Mouse (Mus musculus): Measurements from ENCODE around the gene Ankrd55. TPM values are rescaled to one million over a fixed set of nuclear protein-coding genes. Genes with fewer than 3 reads are reported as not detected.

The Ankrd55 gene
- polyA plus RNA-seq, 1 experiment from 2014 or later = 11.0 TPM

- Histone ChIP-seq H3K4me3 (ENCODE audit: low read depth, low read length) (no peak overlapping the region), H3K9me3 (replicated peaks; ENCODE audit: control insufficient read depth, low read length, poor library complexity, severe bottlenecking) (no peaks in the 10 kb centered on the region), H3K36me3 (ENCODE audit: control insufficient read depth, insufficient read depth, low read length) (no peaks in the 10 kb centered on the region), H3K27ac (ENCODE audit: low read length) (no peak overlapping the region), H3K4me1 (ENCODE audit: control insufficient read depth, insufficient read depth, low read length) (no peaks in the 10 kb centered on the region), H3K9ac (ENCODE audit: low read depth, low read length) (no peak overlapping the region), H3K27me3 (ENCODE audit: control insufficient read depth, insufficient read depth, low read depth, low read length) (no peaks in the 10 kb centered on the region), H3K4me2 (ENCODE audit: low read length) (no peak overlapping the region)
- no peak for ATAC-seq
- WGBS = 83% methylated on average over 2 of the region's 2 CpGs
These were observed 98.3 kb downstream of the Ankrd55 start for GRCm38 (mm10) chr13:112386494-112387075.

- Histone ChIP-seq H3K4me1 (ENCODE audit: control insufficient read depth, insufficient read depth, low read length) (no peaks in the 10 kb centered on the region), H3K9me3 (replicated peaks; ENCODE audit: control insufficient read depth, low read length, poor library complexity, severe bottlenecking) (no peaks in the 10 kb centered on the region), H3K27ac (ENCODE audit: low read length) (no peak overlapping the region), H3K36me3 (ENCODE audit: control insufficient read depth, insufficient read depth, low read length) (no peaks in the 10 kb centered on the region), H3K4me3 (ENCODE audit: low read depth, low read length) (no peak overlapping the region), H3K4me2 (ENCODE audit: low read length) (no peak overlapping the region), H3K9ac (ENCODE audit: low read depth, low read length) (no peak overlapping the region), H3K27me3 (ENCODE audit: control insufficient read depth, insufficient read depth, low read depth, low read length) (no peaks in the 10 kb centered on the region)
- WGBS = 88% methylated on average over 5 of the region's 5 CpGs
- no peak for ATAC-seq
These were observed 99.0 kb downstream of the Ankrd55 start for GRCm38 (mm10) chr13:112387279-112387678.

- no peaks in the 10 kb centered on the region for H3K4me1 ChIP-seq (ENCODE audit: control insufficient read depth, insufficient read depth, low read length)
- 85% methylated on average over 3 of the region's 3 CpGs for WGBS
- no peak for ATAC-seq
These were observed 99.9 kb downstream of the Ankrd55 start for GRCm38 (mm10) chr13:112388176-112388575.

GRCm38 (mm10) chr13:112390206-112390605 lies 102.0 kb downstream of the Ankrd55 start:
- 92% methylated on average over 1 of the region's 1 CpGs for WGBS
- Histone ChIP-seq H3K27me3 (ENCODE audit: control insufficient read depth, insufficient read depth, low read depth, low read length) (no peaks in the 10 kb centered on the region), H3K4me2 (ENCODE audit: low read length) (no peak overlapping the region), H3K4me3 (ENCODE audit: low read depth, low read length) (no peak overlapping the region), H3K9ac (ENCODE audit: low read depth, low read length) (no peak overlapping the region), H3K36me3 (ENCODE audit: control insufficient read depth, insufficient read depth, low read length) (no peaks in the 10 kb centered on the region), H3K27ac (ENCODE audit: low read length) (no peak overlapping the region), H3K9me3 (replicated peaks; ENCODE audit: control insufficient read depth, low read length, poor library complexity, severe bottlenecking) (no peaks in the 10 kb centered on the region), H3K4me1 (ENCODE audit: control insufficient read depth, insufficient read depth, low read length) (no peaks in the 10 kb centered on the region)
- no peak for ATAC-seq

More at GRCm38 (mm10) chr13:112388176-112388575, 99.9 kb downstream of the Ankrd55 start:
- Histone ChIP-seq H3K4me2 (ENCODE audit: low read length) (no peak overlapping the region), H3K9me3 (replicated peaks; ENCODE audit: control insufficient read depth, low read length, poor library complexity, severe bottlenecking) (no peaks in the 10 kb centered on the region), H3K4me3 (ENCODE audit: low read depth, low read length) (no peak overlapping the region), H3K9ac (ENCODE audit: low read depth, low read length) (no peak overlapping the region), H3K27ac (ENCODE audit: low read length) (no peak overlapping the region), H3K27me3 (ENCODE audit: control insufficient read depth, insufficient read depth, low read depth, low read length) (no peaks in the 10 kb centered on the region), H3K36me3 (ENCODE audit: control insufficient read depth, insufficient read depth, low read length) (no peaks in the 10 kb centered on the region)

- no peak for ATAC-seq
- Histone ChIP-seq H3K36me3 (ENCODE audit: control insufficient read depth, insufficient read depth, low read length) (no peaks in the 10 kb centered on the region), H3K9ac (ENCODE audit: low read depth, low read length) (no peak overlapping the region), H3K9me3 (replicated peaks; ENCODE audit: control insufficient read depth, low read length, poor library complexity, severe bottlenecking) (no peaks in the 10 kb centered on the region), H3K4me2 (ENCODE audit: low read length) (no peak overlapping the region), H3K4me3 (ENCODE audit: low read depth, low read length) (no peak overlapping the region), H3K4me1 (ENCODE audit: control insufficient read depth, insufficient read depth, low read length) (no peaks in the 10 kb centered on the region), H3K27me3 (ENCODE audit: control insufficient read depth, insufficient read depth, low read depth, low read length) (no peaks in the 10 kb centered on the region), H3K27ac (ENCODE audit: low read length) (no peak overlapping the region)
- WGBS = 85% methylated on average over 3 of the region's 3 CpGs
These were observed 103.1 kb downstream of the Ankrd55 start for GRCm38 (mm10) chr13:112391354-112391753.

GRCm38 (mm10) chr13:112393356-112393755 lies 105.1 kb downstream of the Ankrd55 start:
- no peaks in the 10 kb centered on the region for H3K27me3 ChIP-seq (ENCODE audit: control insufficient read depth, insufficient read depth, low read depth, low read length)
- no peak overlapping the region for H3K9ac ChIP-seq (ENCODE audit: low read depth, low read length)
- ATAC-seq = no peak

GRCm38 (mm10) chr13:112394271-112394670 lies 106.0 kb downstream of the Ankrd55 start:
- Histone ChIP-seq H3K9me3 (replicated peaks; ENCODE audit: control insufficient read depth, low read length, poor library complexity, severe bottlenecking) (no peaks in the 10 kb centered on the region), H3K4me1 (ENCODE audit: control insufficient read depth, insufficient read depth, low read length) (no peaks in the 10 kb centered on the region), H3K36me3 (ENCODE audit: control insufficient read depth, insufficient read depth, low read length) (no peaks in the 10 kb centered on the region), H3K27me3 (ENCODE audit: control insufficient read depth, insufficient read depth, low read depth, low read length) (no peaks in the 10 kb centered on the region), H3K4me3 (ENCODE audit: low read depth, low read length) (no peak overlapping the region), H3K4me2 (ENCODE audit: low read length) (no peak overlapping the region), H3K27ac (ENCODE audit: low read length) (no peak overlapping the region), H3K9ac (ENCODE audit: low read depth, low read length) (no peak overlapping the region)
- 83% methylated on average over 9 of the region's 9 CpGs for WGBS
- ATAC-seq = no peak

More at GRCm38 (mm10) chr13:112393356-112393755, 105.1 kb downstream of the Ankrd55 start:
- H3K36me3 ChIP-seq (ENCODE audit: control insufficient read depth, insufficient read depth, low read length) = no peaks in the 10 kb centered on the region
- no peaks in the 10 kb centered on the region for H3K9me3 ChIP-seq (replicated peaks; ENCODE audit: control insufficient read depth, low read length, poor library complexity, severe bottlenecking)
- 93% methylated on average over 2 of the region's 2 CpGs for WGBS
- no peak overlapping the region for H3K4me3 ChIP-seq (ENCODE audit: low read depth, low read length)
- no peak overlapping the region for H3K27ac ChIP-seq (ENCODE audit: low read length)
- no peak overlapping the region for H3K4me2 ChIP-seq (ENCODE audit: low read length)
- no peaks in the 10 kb centered on the region for H3K4me1 ChIP-seq (ENCODE audit: control insufficient read depth, insufficient read depth, low read length)

GRCm38 (mm10) chr13:112404723-112405122 lies 116.5 kb downstream of the Ankrd55 start:
- Histone ChIP-seq H3K9me3 (replicated peaks; ENCODE audit: control insufficient read depth, low read length, poor library complexity, severe bottlenecking) (no peaks in the 10 kb centered on the region), H3K4me3 (ENCODE audit: low read depth, low read length) (no peak overlapping the region), H3K36me3 (ENCODE audit: control insufficient read depth, insufficient read depth, low read length) (no peaks in the 10 kb centered on the region), H3K27me3 (ENCODE audit: control insufficient read depth, insufficient read depth, low read depth, low read length) (no peaks in the 10 kb centered on the region), H3K4me2 (ENCODE audit: low read length) (no peak overlapping the region), H3K27ac (ENCODE audit: low read length) (no peak overlapping the region), H3K4me1 (ENCODE audit: control insufficient read depth, insufficient read depth, low read length) (no peaks in the 10 kb centered on the region), H3K9ac (ENCODE audit: low read depth, low read length) (no peak overlapping the region)
- no peak for ATAC-seq
- 97% methylated on average over 3 of the region's 3 CpGs for WGBS

GRCm38 (mm10) chr13:112405184-112405583 lies 116.9 kb downstream of the Ankrd55 start:
- Histone ChIP-seq H3K27me3 (ENCODE audit: control insufficient read depth, insufficient read depth, low read depth, low read length) (no peaks in the 10 kb centered on the region), H3K27ac (ENCODE audit: low read length) (no peak overlapping the region), H3K36me3 (ENCODE audit: control insufficient read depth, insufficient read depth, low read length) (no peaks in the 10 kb centered on the region), H3K4me2 (ENCODE audit: low read length) (no peak overlapping the region), H3K9me3 (replicated peaks; ENCODE audit: control insufficient read depth, low read length, poor library complexity, severe bottlenecking) (no peaks in the 10 kb centered on the region), H3K4me1 (ENCODE audit: control insufficient read depth, insufficient read depth, low read length) (no peaks in the 10 kb centered on the region), H3K9ac (ENCODE audit: low read depth, low read length) (no peak overlapping the region), H3K4me3 (ENCODE audit: low read depth, low read length) (no peak overlapping the region)
- ATAC-seq = no peak
- WGBS = 96% methylated on average over 1 of the region's 1 CpGs
